Mouse (Mus musculus) lung, postnatal 0 days (tissue): ENCODE data around the gene Zfp618. TPM values are rescaled to one million over a fixed set of nuclear protein-coding genes. Genes with fewer than 3 reads are reported as not detected.

Experiments
- ATAC-seq: fragments of 200-750 bp; cut with Nextera tagmentation; 2 replicates; pipeline ENCODE4 v1.8.0; 2017; ENCODE audit warnings: moderate library complexity
- DNase-seq: peaks from one replicate; pipeline ENCODE4 v3.0.0-alpha.2; 2016; ENCODE audit warnings: low spot score
- H3K27ac ChIP-seq: fragments of 300-500 bp; sonication (generic); 2 replicates; pipeline ENCODE4 v1.5.1; 2014; ENCODE audit warnings: antibody characterized with exemption, mild to moderate bottlenecking, low read length, mixed read lengths
- H3K27me3 ChIP-seq: fragments of 300-500 bp; sonication (generic); replicated peaks from 2 replicates; pipeline ENCODE4 v1.6.1; 2014; ENCODE audit warnings: low read length, mixed read lengths; ENCODE audit not compliant: insufficient read depth
- H3K36me3 ChIP-seq: fragments of 300-500 bp; sonication (generic); 2 replicates; pipeline ENCODE4 v1.6.1; 2014; ENCODE audit warnings: low read length, mixed read lengths; ENCODE audit not compliant: insufficient read depth
- H3K4me1 ChIP-seq: fragments of 300-500 bp; sonication (generic); 2 replicates; pipeline ENCODE4 v1.6.1; 2014; ENCODE audit warnings: antibody characterized with exemption, low read depth, low read length, mixed read lengths; ENCODE audit not compliant: insufficient read depth
- H3K4me2 ChIP-seq: fragments of 300-500 bp; sonication (generic); replicated peaks from 2 replicates; pipeline ENCODE4 v1.6.1; 2014; ENCODE audit warnings: low read depth, mild to moderate bottlenecking, low read length, moderate library complexity, mixed read lengths
- H3K4me3 ChIP-seq: fragments of 300-500 bp; sonication (generic); 2 replicates; pipeline ENCODE4 v1.5.1; 2014; ENCODE audit warnings: low read depth, low read length
- H3K9ac ChIP-seq: fragments of 300-500 bp; sonication (generic); replicated peaks from 2 replicates; pipeline ENCODE4 v1.6.1; 2014; ENCODE audit warnings: low read depth, mild to moderate bottlenecking
- H3K9me3 ChIP-seq: fragments of 300-500 bp; sonication (generic); 2 replicates; pipeline ENCODE4 v1.6.1; 2016; ENCODE audit warnings: low read length, mixed read lengths
- CTCF ChIP-seq: IDR thresholded peaks from 2 replicates; pipeline ENCODE4 v1.5.1; 2016; ENCODE audit warnings: antibody characterized with exemption, mild to moderate bottlenecking
- EP300 ChIP-seq: IDR thresholded peaks from 2 replicates; pipeline ENCODE4 v1.6.1; 2016; ENCODE audit warnings: antibody characterized with exemption, mild to moderate bottlenecking, control low read depth
- WGBS: fragments of 180-500 bp; shearing (Covaris S2); extraction: QIAGEN DNeasy Blood & Tissue Kit; methylation state at CpG from one replicate; pipeline ENCODE4 v1.1.7; 2014; 5-methylcytosine and 5-hydroxymethylcytosine counted together
- polyA plus RNA-seq: library from polyadenylated mRNA; unstranded; fragments of >200 nt; fragmentation: Nextera tagmentation; extraction: Ambion mirVana; gene quantifications from 2 replicates; pipeline ENCODE4 v1.2.1, GENCODE M21; 2015

The Zfp618 gene
- polyA plus RNA-seq, 1 experiment from 2014 or later, result 7.9 TPM

DNA sequence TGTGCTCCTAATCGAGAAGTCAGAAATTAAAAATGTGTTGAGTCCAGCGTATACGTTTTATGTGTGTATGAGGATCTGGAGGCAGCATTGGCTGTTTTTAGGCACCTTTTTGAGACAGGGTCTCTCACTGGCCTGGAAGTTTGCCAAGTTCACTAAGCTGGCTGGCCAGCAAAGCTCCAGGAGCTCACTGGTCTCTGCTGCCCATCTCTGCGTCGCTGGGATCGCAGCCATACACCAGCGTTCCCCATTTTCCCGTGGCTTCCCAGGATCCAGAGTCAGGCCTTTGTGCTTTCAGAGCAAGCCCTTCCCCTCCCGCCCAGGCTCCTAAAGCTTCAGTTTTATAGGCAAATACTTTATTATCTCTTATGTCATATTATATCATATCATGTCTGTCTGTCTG, 42.8 kb downstream of the Zfp618 start:
- ATAC-seq (no peak), DNase-seq (no peak)
- H3K9me3 ChIP-seq, result no peaks in the 10 kb centered on the region
- H3K36me3 ChIP-seq, result no peaks in the 10 kb centered on the region
- peaks cover 4% of the 10 kb centered on the region; the same call in 1 of the 2 replicates for H3K4me1 ChIP-seq
- no peaks in the 10 kb centered on the region for H3K27me3 ChIP-seq
- H3K27ac ChIP-seq, result no peak overlapping the region
- no peak overlapping the region for H3K4me3 ChIP-seq
- H3K4me2 ChIP-seq, result no peak overlapping the region
- H3K9ac ChIP-seq, result no peak overlapping the region
- 87% methylated on average over 9 of the region's 9 CpGs for WGBS
- TF ChIP-seq EP300, result no peak
- TF ChIP-seq CTCF, result no peak

DNA sequence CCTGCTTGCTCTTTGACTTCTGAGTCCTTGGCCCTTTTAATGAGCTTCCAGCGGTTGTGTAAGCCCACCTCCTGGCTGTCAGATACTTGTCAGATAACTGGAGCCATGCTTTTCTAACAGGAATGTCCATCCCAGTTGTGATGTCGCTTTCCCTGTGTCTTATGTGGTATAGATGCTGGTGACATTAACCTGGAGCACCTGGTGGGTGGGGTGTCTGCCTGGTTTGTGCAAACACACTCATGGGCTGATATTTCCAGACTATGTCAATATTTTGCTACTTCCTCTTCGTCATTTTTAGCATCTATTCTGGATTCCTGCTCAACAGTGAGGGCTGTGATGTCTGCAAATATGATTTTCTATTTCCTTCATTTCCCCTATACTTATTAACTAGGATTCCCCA, 43.4 kb downstream of the Zfp618 start:
- Histone ChIP-seq H3K27ac (no peak overlapping the region), H3K36me3 (no peaks in the 10 kb centered on the region), H3K4me1 (peaks cover 4% of the 10 kb centered on the region; the same call in 1 of the 2 replicates), H3K9me3 (no peaks in the 10 kb centered on the region), H3K9ac (no peak overlapping the region), H3K27me3 (no peaks in the 10 kb centered on the region), H3K4me3 (no peak overlapping the region), H3K4me2 (no peak overlapping the region)
- DNase-seq, result no peak
- TF ChIP-seq EP300, result no peak
- TF ChIP-seq CTCF, result no peak
- no peak for ATAC-seq
- 59% methylated on average over 3 of the region's 3 CpGs for WGBS

DNA sequence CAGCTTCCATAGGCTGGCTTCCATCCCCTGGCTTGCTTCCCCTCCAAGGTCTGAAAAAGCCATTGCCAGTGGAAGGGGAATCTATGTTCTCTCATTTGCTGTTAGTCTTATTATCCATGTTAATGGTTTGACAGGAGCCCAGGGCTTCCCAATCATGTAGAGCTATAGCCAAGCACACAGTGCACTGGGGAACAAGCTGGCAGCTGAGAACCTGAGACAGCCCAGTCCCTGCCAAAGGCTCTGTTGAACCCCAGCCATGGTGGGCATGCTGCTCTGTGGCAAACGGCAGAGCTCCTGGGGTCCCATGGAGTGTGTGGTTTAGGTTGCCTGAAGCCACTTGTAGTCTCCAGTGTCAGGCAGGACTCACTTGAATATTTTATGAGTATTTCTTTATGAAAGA, 44.4 kb downstream of the Zfp618 start:
- H3K9me3 ChIP-seq, result no peaks in the 10 kb centered on the region
- no peak overlapping the region for H3K27ac ChIP-seq
- DNase-seq (no peak), ATAC-seq (no peak)
- H3K4me1 ChIP-seq, result peaks cover 4% of the 10 kb centered on the region; the same call in 1 of the 2 replicates
- no peak overlapping the region for H3K4me3 ChIP-seq
- H3K4me2 ChIP-seq, result no peak overlapping the region
- H3K36me3 ChIP-seq, result no peaks in the 10 kb centered on the region
- 67% methylated on average over 1 of the region's 1 CpGs for WGBS
- no peak overlapping the region for H3K9ac ChIP-seq
- TF ChIP-seq EP300 (no peak), CTCF (no peak)
- no peaks in the 10 kb centered on the region for H3K27me3 ChIP-seq

DNA sequence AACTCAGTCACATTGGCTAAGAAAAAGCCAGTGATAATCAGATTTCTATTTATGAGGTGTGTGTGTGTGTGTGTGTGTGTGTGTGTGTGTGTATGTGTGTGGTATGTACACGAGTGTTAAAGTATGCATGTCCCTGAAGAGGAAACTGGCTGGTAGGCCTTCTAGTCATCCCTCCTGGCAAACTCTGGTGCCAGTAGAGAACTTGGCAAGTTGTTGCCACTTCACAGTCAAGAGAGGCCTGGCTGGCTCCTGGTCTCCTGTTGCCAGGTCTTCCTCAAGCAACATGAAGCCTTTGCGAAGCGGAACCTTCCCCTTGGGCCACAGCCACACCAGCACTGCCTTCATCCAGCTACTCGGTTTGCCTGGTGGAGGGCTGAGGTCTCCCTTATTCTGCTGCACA, 44.9 kb downstream of the Zfp618 start:
- 61% methylated on average over 4 of the region's 4 CpGs for WGBS
- Histone ChIP-seq H3K4me2 (no peak overlapping the region), H3K9me3 (no peaks in the 10 kb centered on the region), H3K36me3 (no peaks in the 10 kb centered on the region), H3K27me3 (no peaks in the 10 kb centered on the region), H3K4me3 (no peak overlapping the region), H3K27ac (no peak overlapping the region), H3K9ac (no peak overlapping the region), H3K4me1 (peaks cover 4% of the 10 kb centered on the region; the same call in 1 of the 2 replicates)
- ATAC-seq (peak; percentile 70), DNase-seq (peak; percentile 56)
- no peak for TF ChIP-seq EP300

DNA sequence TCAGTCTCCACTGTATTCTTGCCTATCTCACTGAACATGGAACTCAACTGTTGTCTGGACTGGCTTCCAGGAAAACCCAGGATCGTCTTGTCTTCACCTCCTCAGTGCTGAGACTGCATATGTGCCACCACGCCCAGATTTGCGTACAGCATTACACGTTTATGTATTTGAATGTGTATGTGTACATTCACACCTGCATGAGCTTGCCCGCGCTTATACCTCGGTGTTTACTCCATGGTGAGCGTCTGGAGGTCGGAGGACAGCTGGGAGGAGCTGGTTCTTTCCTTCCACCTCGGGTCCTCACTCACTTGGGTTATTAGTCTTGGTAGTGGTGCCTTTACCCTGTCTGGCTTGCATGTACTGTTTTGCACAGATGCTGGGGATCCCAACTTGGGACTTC, 53.2 kb downstream of the Zfp618 start:
- Histone ChIP-seq H3K9ac (no peak overlapping the region), H3K36me3 (no peaks in the 10 kb centered on the region), H3K4me1 (0 out of 2 replicates have a peak, but pooled peaks cover 5% of the 10 kb centered on the region), H3K4me3 (no peak overlapping the region), H3K9me3 (no peaks in the 10 kb centered on the region; the same call in 1 of the 2 replicates), H3K27me3 (no peaks in the 10 kb centered on the region), H3K27ac (no peak overlapping the region), H3K4me2 (no peak overlapping the region)
- DNase-seq, result no peak
- WGBS, result 82% methylated on average over 10 of the region's 10 CpGs
- ATAC-seq, result no peak
- TF ChIP-seq CTCF (no peak), EP300 (no peak)

DNA sequence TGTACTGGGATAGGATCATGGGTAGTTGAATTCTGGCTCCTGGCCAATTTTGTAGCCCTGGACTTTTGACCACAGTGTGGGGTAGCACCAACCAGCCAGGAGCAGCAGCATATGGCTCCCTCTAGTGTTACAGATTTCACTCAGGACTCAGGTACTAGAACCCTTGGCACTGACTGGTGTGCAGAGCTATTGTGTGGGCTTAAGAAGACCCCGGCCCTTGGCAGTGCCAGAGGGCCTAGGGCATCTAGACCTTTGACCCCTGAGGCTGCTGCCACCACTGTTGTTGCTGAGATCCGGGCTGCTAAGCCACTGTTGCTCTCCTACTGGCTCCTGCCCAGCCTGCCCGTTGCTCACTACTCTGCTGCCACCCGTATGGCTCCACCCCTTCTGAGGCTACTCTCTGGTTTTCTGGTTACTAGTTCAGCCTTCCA, 54.1 kb downstream of the Zfp618 start:
- peak; percentile 57 for TF ChIP-seq CTCF
- no peak for TF ChIP-seq EP300
- Histone ChIP-seq H3K4me2 (no peak overlapping the region), H3K4me3 (no peak overlapping the region), H3K4me1 (0 out of 2 replicates have a peak, but pooled peaks cover 5% of the 10 kb centered on the region), H3K36me3 (no peaks in the 10 kb centered on the region), H3K9ac (no peak overlapping the region), H3K27me3 (no peaks in the 10 kb centered on the region), H3K27ac (no peak overlapping the region), H3K9me3 (no peaks in the 10 kb centered on the region; the same call in 1 of the 2 replicates)
- DNase-seq, result no peak
- WGBS, result 70% methylated on average over 4 of the region's 4 CpGs
- peak; percentile 52; the same call in 1 of the 2 replicates for ATAC-seq
